ENCODE assay signal across 24 mouse cellular contexts in genomic region chr1:176331344-176331743, GRCm38 (mm10). TPM values are rescaled to one million over a fixed set of nuclear protein-coding genes. Genes with fewer than 3 reads are reported as not detected.
DNase-seq lines count a peak whose midpoint lies in the region; ATAC-seq and TF ChIP-seq lines count a peak whose summit lies in the region.
"Had no signal": no experiment of that assay in that cellular context is flagged by ENCODE, and none has a peak within 500 bp of the region (broad histone marks: within the 10 kb centered on the region; RNA-seq: fewer than 3 reads in every experiment).

No protein-coding gene starts in this region.

- ATAC-seq in megakaryocyte progenitor cell, adult 5-6 weeks (replicated peaks; ENCODE audit: poor library complexity): no peak
- ATAC-seq: activated CD4-positive, CD25-positive, alpha-beta regulatory T cell, adult 4 months; CD4-positive, CD25-positive, alpha-beta regulatory T cell, adult 4 months; forebrain, embryonic 15.5 days; intestine, embryonic 16.5 days had no signal

- in situ Hi-C loops in CH12.LX (cut with MboI; ENCODE audit: low pct_ligation_motif_present, low pct_unique_long_range_greater_than_20kb, low sequenced_read_pairs): loop anchor here (25.0 kb wide), 1 partner anchor 381 kb away; no protein-coding TSS in a partner anchor

- H3K9me3 ChIP-seq in CH12.LX (replicated peaks; ENCODE audit: low read length): no peaks in the 10 kb centered on the region
- H3K9me3 ChIP-seq: forebrain, embryonic 15.5 days; hindbrain, embryonic 13.5 days; limb, embryonic 15.5 days; neural tube, embryonic 12.5 days had no signal

- no peak for TF ChIP-seq EP300 in CH12.LX (IDR thresholded peaks at IDR 0.05; ENCODE audit: low read length)

- H3K9ac ChIP-seq in CH12.LX (ENCODE audit: insufficient read depth, low read depth): no peak overlapping the region
- H3K9ac ChIP-seq: forebrain, embryonic 15.5 days; hindbrain, embryonic 13.5 days; limb, embryonic 15.5 days; neural tube, embryonic 12.5 days had no signal

- H3K79me2 ChIP-seq in CH12.LX (replicated peaks; ENCODE audit: control insufficient read depth, extremely low read depth, insufficient read depth, poor library complexity, severe bottlenecking): no peaks in the 10 kb centered on the region

- no peaks in the 10 kb centered on the region for H3K4me1 ChIP-seq in CH12.LX (ENCODE audit: control insufficient read depth in 1 of 2, insufficient read depth in 2 of 2)
- H3K4me1 ChIP-seq: forebrain, embryonic 15.5 days; hindbrain, embryonic 13.5 days; limb, embryonic 15.5 days; neural tube, embryonic 12.5 days had no signal

- dilution Hi-C loops in CH12.LX (cut with MboI; ENCODE audit: extremely low pct_ligation_motif_present, extremely low pct_unique_long_range_greater_than_20kb, low sequenced_read_pairs): no loop called here

- H3K36me3 ChIP-seq in CH12.LX (replicated peaks in 1 of 2; ENCODE audit: control insufficient read depth in 1 of 2, insufficient read depth in 1 of 2, low read length in 1 of 2): no peaks in the 10 kb centered on the region
- H3K36me3 ChIP-seq: forebrain, embryonic 15.5 days; hindbrain, embryonic 13.5 days; limb, embryonic 15.5 days; neural tube, embryonic 12.5 days had no signal

- H3K4me3 ChIP-seq in layer of hippocampus, adult 2 months: no peak overlapping the region
- H3K4me3 ChIP-seq in CH12.LX (replicated peaks in 1 of 3; ENCODE audit: low read depth in 2 of 3, low read length in 2 of 3, poor library complexity in 1 of 3): no peak overlapping the region
- H3K4me3 ChIP-seq: forebrain, embryonic 15.5 days; hindbrain, embryonic 13.5 days; limb, embryonic 15.5 days; neural tube, embryonic 12.5 days had no signal

- H3K27me3 ChIP-seq in CH12.LX (replicated peaks): no peaks in the 10 kb centered on the region
- H3K27me3 ChIP-seq: forebrain, embryonic 15.5 days; hindbrain, embryonic 13.5 days; limb, embryonic 15.5 days; neural tube, embryonic 12.5 days had no signal

- TF ChIP-seq POLR2A in CH12.LX (IDR thresholded peaks at IDR 0.05; ENCODE audit: low read depth, low read length): no peak

- peak; percentile 29; the same call in 1 of the 2 replicates for TF ChIP-seq CTCF in layer of hippocampus, adult 2 months (conservative IDR thresholded peaks at IDR 0.05)
- TF ChIP-seq CTCF in CH12.LX (conservative IDR thresholded peaks at IDR 0.05 in 1 of 2, IDR thresholded peaks at IDR 0.05 in 1 of 2; ENCODE audit: low read depth in 2 of 2, low read length in 2 of 2): peak; percentile 68 to 72; a peak in 3 of 4 replicates

- peak; percentile 71 for TF ChIP-seq RAD21 in CH12.LX (IDR thresholded peaks at IDR 0.05; ENCODE audit: low read depth, low read length)

- no peak overlapping the region for H3K27ac ChIP-seq in layer of hippocampus, adult 2 months
- no peak overlapping the region for H3K27ac ChIP-seq in CH12.LX (ENCODE audit: insufficient read depth, low read depth)
- H3K27ac ChIP-seq: forebrain, embryonic 15.5 days; hindbrain, embryonic 13.5 days; limb, embryonic 15.5 days; neural tube, embryonic 12.5 days had no signal

- no peak for DNase-seq in layer of hippocampus, adult 2 months (ENCODE audit: low spot score in 2 of 2)
- no peak for DNase-seq in layer of hippocampus, adult 8-10 months (ENCODE audit: low spot score in 2 of 2)
- peak; percentile 2 for DNase-seq in 416B (ENCODE audit: low read depth)
- peak; percentile 31 for DNase-seq in CH12.LX (ENCODE audit: extremely low read depth)
- DNase-seq in ZHBTc4 (ENCODE audit: low read depth, low spot score): peak; percentile 68
- DNase-seq in spleen, postnatal 36 days (ENCODE audit: low spot score in 2 of 2): no peak
- DNase-seq: adrenal gland, postnatal 10 days; cerebellum, adult 11 months; cerebellum, postnatal 14 days; heart, postnatal 14 days; layer of hippocampus, postnatal 36 days; lung, adult 2 months; lung, postnatal 4 days; thymus, postnatal 14 days had no signal

- no peak overlapping the region for H3K4me2 ChIP-seq in CH12.LX (ENCODE audit: insufficient read depth, low read depth, poor library complexity, severe bottlenecking)
- H3K4me2 ChIP-seq: forebrain, embryonic 15.5 days; heart, embryonic 11.5 days; hindbrain, embryonic 13.5 days; limb, embryonic 15.5 days; midbrain, embryonic 11.5 days; neural tube, embryonic 12.5 days had no signal

TF ChIP-seq in CH12.LX, 34 proteins besides CTCF, POLR2A, EP300 and RAD21:
- no peak for TF ChIP-seq ZNF384 (IDR thresholded peaks at IDR 0.05; ENCODE audit: low read depth, low read length)
- peak; percentile 78 for TF ChIP-seq SMC3 (IDR thresholded peaks at IDR 0.05; ENCODE audit: low read depth, low read length)

RNA-seq across cellular contexts. Expression of gene Pld5, which starts 56.2 kb away (rescaled TPM):
- total RNA-seq in layer of hippocampus, adult 2 months (2021): 1 to 10 TPM; 1.7 TPM
- total RNA-seq in layer of hippocampus, adult 8-10 months (2022): 1 to 10 TPM in 3 of 4 experiments, under 1 TPM in 1; 0.71 to 2.3 (median 1.9) TPM
- total RNA-seq in CH12.LX (2012; rRNA removed): not detected in 2 replicates
- total RNA-seq in CH12.LX (2014; rRNA removed): not detected in 2 replicates
- polyA plus RNA-seq in CH12.LX (2012; ENCODE audit: insufficient read length, low read depth): not detected in 2 replicates
- total RNA-seq in megakaryocyte progenitor cell, adult 5-6 weeks (2015): not detected in 2 replicates
- total RNA-seq in megakaryocyte progenitor cell, adult 5-6 weeks (2017): not detected in 2 replicates
- polyA plus RNA-seq: activated CD4-positive, CD25-positive, alpha-beta regulatory T cell, adult 4 months; CD4-positive, CD25-positive, alpha-beta regulatory T cell, adult 4 months; lung, adult 2 months had no signal

Comparison
In these comparisons a context has a peak if more than half of its experiments do, and no peak if none do; other contexts are left out.
1. DNase-seq: peak in 416B (single experiment), CH12.LX (single experiment) and ZHBTc4 (single experiment); none in layer of hippocampus, adult 2 months (0 of 2), layer of hippocampus, adult 8-10 months (0 of 2) and spleen, postnatal 36 days (0 of 2).